Mouse (Mus musculus): ENCODE results near the gene Ppef1. TPM values are rescaled to one million over a fixed set of nuclear protein-coding genes. Genes with fewer than 3 reads are reported as not detected.
A peak's percentile ranks its signal among the peaks of the same experiment; 100 is the strongest.
"Not testable (repeated sequence)": the region's sequence is repeated elsewhere in the genome, so short reads cannot be mapped to it uniquely, and the experiment has no call there.

Ppef1 gene
- total RNA-seq (2014; rRNA removed; ENCODE audit: low replicate concordance) (not detected in 2 replicates), polyA plus RNA-seq (2015; fragmentation: Nextera tagmentation; extraction: Ambion mirVana) (not detected in 2 replicates)

GRCm38 (mm10) chrX:160735650-160736049 is at the start of gene Ppef1:
Gene Ppef1 (minus strand): TSS chrX:160735765.
- no peaks in the 10 kb centered on the region for H3K27me3 ChIP-seq (ENCODE audit: control insufficient read depth, insufficient read depth, low read length)
- H3K27ac ChIP-seq (ENCODE audit: low read depth): no peak within 1 kb of the TSS
- H3K36me3 ChIP-seq (replicated peaks; ENCODE audit: control insufficient read depth, insufficient read depth, low read length): no peaks in the 10 kb centered on the region
- DNase-seq (ENCODE audit: low spot score) (no peak), ATAC-seq (ENCODE audit: insufficient read depth, low read depth) (no peak)
- WGBS: 63% methylated on average over 5 of the region's 5 CpGs
- no peaks in the 10 kb centered on the region for H3K4me1 ChIP-seq (ENCODE audit: control insufficient read depth, insufficient read depth)
- no peak within 1 kb of the TSS for H3K4me3 ChIP-seq (ENCODE audit: low read depth, low read length)
- H3K9ac ChIP-seq (replicated peaks; ENCODE audit: low read depth, low read length): no peak within 1 kb of the TSS
- H3K9me3 ChIP-seq (replicated peaks; ENCODE audit: control insufficient read depth, low read length): no peaks in the 10 kb centered on the region
- no peak within 1 kb of the TSS for H3K4me2 ChIP-seq (ENCODE audit: low read depth, low read length)
- TF ChIP-seq EP300 (IDR thresholded peaks at IDR 0.05; ENCODE audit: low read depth): no peak
- no peak for TF ChIP-seq CTCF (IDR thresholded peaks at IDR 0.05; ENCODE audit: low read depth)

GRCm38 (mm10) chrX:160782276-160782675 is 46.7 kb upstream of the Ppef1 start:
- Histone ChIP-seq H3K4me3 (ENCODE audit: low read depth, low read length) (no peak overlapping the region), H3K4me2 (ENCODE audit: low read depth, low read length) (no peak overlapping the region), H3K36me3 (replicated peaks; ENCODE audit: control insufficient read depth, insufficient read depth, low read length) (no peaks in the 10 kb centered on the region), H3K27me3 (ENCODE audit: control insufficient read depth, insufficient read depth, low read length) (no peaks in the 10 kb centered on the region), H3K27ac (ENCODE audit: low read depth) (no peak overlapping the region), H3K4me1 (ENCODE audit: control insufficient read depth, insufficient read depth) (no peaks in the 10 kb centered on the region), H3K9me3 (replicated peaks; ENCODE audit: control insufficient read depth, low read length) (no peaks in the 10 kb centered on the region), H3K9ac (replicated peaks; ENCODE audit: low read depth, low read length) (no peak overlapping the region)
- TF ChIP-seq EP300 (IDR thresholded peaks at IDR 0.05; ENCODE audit: low read depth): no peak
- no peak for TF ChIP-seq CTCF (IDR thresholded peaks at IDR 0.05; ENCODE audit: low read depth)
- DNase-seq (ENCODE audit: low spot score) (no peak), ATAC-seq (ENCODE audit: insufficient read depth, low read depth) (no peak)
- 76% methylated on average over 5 of the region's 5 CpGs for WGBS

GRCm38 (mm10) chrX:160773033-160773432 is 37.5 kb upstream of the Ppef1 start:
- ATAC-seq (ENCODE audit: insufficient read depth, low read depth): no peak
- no peak for DNase-seq (ENCODE audit: low spot score)
- Histone ChIP-seq H3K9ac (replicated peaks; ENCODE audit: low read depth, low read length) (no peak overlapping the region), H3K4me2 (ENCODE audit: low read depth, low read length) (no peak overlapping the region), H3K27me3 (ENCODE audit: control insufficient read depth, insufficient read depth, low read length) (no peaks in the 10 kb centered on the region), H3K4me3 (ENCODE audit: low read depth, low read length) (no peak overlapping the region), H3K9me3 (replicated peaks; ENCODE audit: control insufficient read depth, low read length) (no peaks in the 10 kb centered on the region), H3K36me3 (replicated peaks; ENCODE audit: control insufficient read depth, insufficient read depth, low read length) (no peaks in the 10 kb centered on the region), H3K4me1 (ENCODE audit: control insufficient read depth, insufficient read depth) (no peaks in the 10 kb centered on the region), H3K27ac (ENCODE audit: low read depth) (no peak overlapping the region)
- TF ChIP-seq EP300 (IDR thresholded peaks at IDR 0.05; ENCODE audit: low read depth) (no peak), CTCF (IDR thresholded peaks at IDR 0.05; ENCODE audit: low read depth) (no peak)
- 42% methylated on average over 1 of the region's 1 CpGs for WGBS

GRCm38 (mm10) chrX:160769622-160770021 is 34.1 kb upstream of the Ppef1 start:
- H3K9ac ChIP-seq (replicated peaks; ENCODE audit: low read depth, low read length); ATAC-seq (ENCODE audit: insufficient read depth, low read depth); H3K27me3 ChIP-seq (ENCODE audit: control insufficient read depth, insufficient read depth, low read length); H3K4me3 ChIP-seq (ENCODE audit: low read depth, low read length); H3K27ac ChIP-seq (ENCODE audit: low read depth); H3K4me2 ChIP-seq (ENCODE audit: low read depth, low read length); H3K4me1 ChIP-seq (ENCODE audit: control insufficient read depth, insufficient read depth); H3K9me3 ChIP-seq (replicated peaks; ENCODE audit: control insufficient read depth, low read length); H3K36me3 ChIP-seq (replicated peaks; ENCODE audit: control insufficient read depth, insufficient read depth, low read length); DNase-seq (ENCODE audit: low spot score): not testable (repeated sequence)
- 84% methylated on average over 5 of the region's 5 CpGs for whole genome bisulfite sequencing

- TF ChIP-seq CTCF (IDR thresholded peaks at IDR 0.05; ENCODE audit: low read depth) (no peak), EP300 (IDR thresholded peaks at IDR 0.05; ENCODE audit: low read depth) (no peak)
- no peak within 1 kb of the TSS for H3K27ac ChIP-seq (ENCODE audit: low read depth)
- 76% methylated on average over 2 of the region's 2 CpGs for WGBS
- H3K4me2 ChIP-seq (ENCODE audit: low read depth, low read length): peak within 1 kb of the TSS; percentile 50
- H3K4me3 ChIP-seq (ENCODE audit: low read depth, low read length): peak within 1 kb of the TSS; percentile 55; the same call in 1 of the 2 replicates
- ATAC-seq (ENCODE audit: insufficient read depth, low read depth): no peak
- no peaks in the 10 kb centered on the region for H3K36me3 ChIP-seq (replicated peaks; ENCODE audit: control insufficient read depth, insufficient read depth, low read length)
- DNase-seq (ENCODE audit: low spot score): no peak
- H3K27me3 ChIP-seq (ENCODE audit: control insufficient read depth, insufficient read depth, low read length): no peaks in the 10 kb centered on the region
- no peaks in the 10 kb centered on the region for H3K9me3 ChIP-seq (replicated peaks; ENCODE audit: control insufficient read depth, low read length)
- no peak within 1 kb of the TSS for H3K9ac ChIP-seq (replicated peaks; ENCODE audit: low read depth, low read length)
- H3K4me1 ChIP-seq (ENCODE audit: control insufficient read depth, insufficient read depth): no peaks in the 10 kb centered on the region
Observed at GRCm38 (mm10) chrX:160767713-160768112, 32.1 kb upstream of the Ppef1 start, which contains the start of gene Rs1. Gene Rs1 (plus strand): TSS chrX:160768013.

DNA sequence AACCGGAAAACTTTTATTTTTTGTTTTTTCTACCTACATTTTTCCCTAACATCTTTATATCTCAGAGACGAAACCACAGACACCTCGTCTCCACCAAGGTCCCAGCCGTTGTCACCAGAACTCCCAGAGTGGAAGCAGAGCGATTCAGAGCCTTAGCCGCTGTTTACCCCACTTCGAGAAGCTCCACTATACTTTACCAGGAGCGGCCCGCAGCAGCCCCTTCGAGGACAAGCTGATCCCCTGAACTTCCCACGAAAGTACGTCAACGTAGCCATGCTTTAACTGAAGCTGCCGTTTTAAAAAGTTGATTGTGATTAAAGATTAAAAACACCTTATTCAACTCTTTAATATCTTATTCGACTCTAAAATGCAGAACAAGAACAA is 30.7 kb upstream of the Ppef1 start:
- Histone ChIP-seq H3K27ac (ENCODE audit: low read depth) (peak overlapping the region; percentile 67), H3K9me3 (replicated peaks; ENCODE audit: control insufficient read depth, low read length) (no peaks in the 10 kb centered on the region), H3K4me1 (ENCODE audit: control insufficient read depth, insufficient read depth) (no peaks in the 10 kb centered on the region), H3K4me2 (ENCODE audit: low read depth, low read length) (peak overlapping the region; percentile 50), H3K36me3 (replicated peaks; ENCODE audit: control insufficient read depth, insufficient read depth, low read length) (no peaks in the 10 kb centered on the region), H3K27me3 (ENCODE audit: control insufficient read depth, insufficient read depth, low read length) (no peaks in the 10 kb centered on the region), H3K9ac (replicated peaks; ENCODE audit: low read depth, low read length) (peak overlapping the region; percentile 52), H3K4me3 (ENCODE audit: low read depth, low read length) (peak overlapping the region; percentile 55)
- DNase-seq (ENCODE audit: low spot score): no peak
- ATAC-seq (ENCODE audit: insufficient read depth, low read depth): peak; percentile 79
- WGBS: 28% methylated on average over 15 of the region's 15 CpGs
- TF ChIP-seq EP300 (IDR thresholded peaks at IDR 0.05; ENCODE audit: low read depth) (no peak), CTCF (IDR thresholded peaks at IDR 0.05; ENCODE audit: low read depth) (no peak)
